ENCODE assay signal across 8 mouse cellular contexts in genomic region chr2:102407363-102408184, GRCm38 (mm10). TPM values are rescaled to one million over a fixed set of nuclear protein-coding genes. Genes with fewer than 3 reads are reported as not detected.
A peak's percentile ranks its signal among the peaks of the same experiment; 100 is the strongest.
DNase-seq lines count a peak whose midpoint lies in the region; ATAC-seq and TF ChIP-seq lines count a peak whose summit lies in the region.

Trim44 (minus strand) TSS chr2:102407828.

- H3K9me3 ChIP-seq in hindbrain, postnatal 0 days (ENCODE audit: low read length): no peaks in the 10 kb centered on the region
- no peaks in the 10 kb centered on the region for H3K9me3 ChIP-seq in limb, embryonic 15.5 days
- H3K9me3 ChIP-seq in stomach, embryonic 14.5 days (ENCODE audit: control insufficient read depth, low read depth, low read length): no peaks in the 10 kb centered on the region

- H3K27ac ChIP-seq in brown adipose tissue, adult 24 weeks (replicated peaks; ENCODE audit: low read depth, low read length): no peak within 1 kb of the TSS
- H3K27ac ChIP-seq in hindbrain, postnatal 0 days: peak within 1 kb of the TSS; percentile 48; the same call in 1 of the 2 replicates
- no peak within 1 kb of the TSS for H3K27ac ChIP-seq in limb, embryonic 15.5 days
- no peak within 1 kb of the TSS for H3K27ac ChIP-seq in stomach, embryonic 14.5 days (ENCODE audit: low read length)

- H3K36me3 ChIP-seq in hindbrain, postnatal 0 days (ENCODE audit: insufficient read depth, low read length): no peaks in the 10 kb centered on the region
- H3K36me3 ChIP-seq in limb, embryonic 15.5 days: no peaks in the 10 kb centered on the region
- no peaks in the 10 kb centered on the region for H3K36me3 ChIP-seq in stomach, embryonic 14.5 days (ENCODE audit: control insufficient read depth, insufficient read depth, low read length)

- 0 out of 2 replicates have a peak, but pooled peaks have one; percentile 15 for TF ChIP-seq CTCF in hindbrain, postnatal 0 days (IDR thresholded peaks at IDR 0.05; ENCODE audit: low read depth)

- no peaks in the 10 kb centered on the region for H3K4me1 ChIP-seq in brown adipose tissue, adult 24 weeks (ENCODE audit: control insufficient read depth, insufficient read depth, insufficient read length, low read length)
- 0 out of 2 replicates have a peak, but pooled peaks cover 11% of the 10 kb centered on the region for H3K4me1 ChIP-seq in hindbrain, postnatal 0 days (ENCODE audit: insufficient read depth, low read length)
- H3K4me1 ChIP-seq in limb, embryonic 15.5 days: 0 out of 2 replicates have a peak, but pooled peaks cover 6% of the 10 kb centered on the region
- H3K4me1 ChIP-seq in stomach, embryonic 14.5 days (ENCODE audit: control insufficient read depth, insufficient read depth, low read length): peaks cover 20% of the 10 kb centered on the region; the same call in 1 of the 2 replicates

- DNase-seq in left cerebral cortex, adult 18-20 months (ENCODE audit: low spot score in 2 of 2): no peak
- DNase-seq in left cerebral cortex, adult 11 months (ENCODE audit: low spot score): no peak
- no peak for DNase-seq in gastrocnemius, postnatal 14 days
- peak; percentile 70 for DNase-seq in hindbrain, postnatal 0 days (ENCODE audit: low spot score)

- WGBS in hindbrain, postnatal 0 days: 28% methylated on average over 14 of the region's 14 CpGs
- WGBS in limb, embryonic 15.5 days: 24% methylated on average over 14 of the region's 14 CpGs
- 18% methylated on average over 14 of the region's 14 CpGs for WGBS in stomach, embryonic 14.5 days

- intact Hi-C loops in gastrocnemius, postnatal 14 days (cut with DNase I; ENCODE audit: low total_unique reads): no loop called here

- H3K4me3 ChIP-seq in brown adipose tissue, adult 24 weeks (ENCODE audit: insufficient read depth, low read depth, low read length): peak within 1 kb of the TSS; percentile 14; the same call in 1 of the 2 replicates
- no peak within 1 kb of the TSS for H3K4me3 ChIP-seq in hindbrain, postnatal 0 days (ENCODE audit: low read length)
- no peak within 1 kb of the TSS for H3K4me3 ChIP-seq in limb, embryonic 15.5 days
- no peak within 1 kb of the TSS; the same call in 1 of the 2 replicates for H3K4me3 ChIP-seq in stomach, embryonic 14.5 days (ENCODE audit: low read depth, low read length)

- H3K4me2 ChIP-seq in hindbrain, postnatal 0 days (ENCODE audit: low read depth, low read length): peak within 1 kb of the TSS; percentile 38
- H3K4me2 ChIP-seq in limb, embryonic 15.5 days: no peak within 1 kb of the TSS
- peak within 1 kb of the TSS; percentile 33 for H3K4me2 ChIP-seq in stomach, embryonic 14.5 days (replicated peaks; ENCODE audit: low read depth, low read length)

- peak; percentile 77 for ATAC-seq in hindbrain, postnatal 0 days
- no peak for ATAC-seq in limb, embryonic 15.5 days (ENCODE audit: insufficient number of reproducible peaks, low FRiP score, low TSS enrichment, low read depth)
- peak; percentile 35; the same call in 1 of the 2 replicates for ATAC-seq in stomach, embryonic 14.5 days (ENCODE audit: insufficient number of reproducible peaks, insufficient read depth, low FRiP score, low read depth)
- no peak for ATAC-seq in cerebellum, adult (ENCODE audit: insufficient number of reproducible peaks, low FRiP score, low TSS enrichment)

- 0 out of 2 replicates have a peak within 1 kb of the TSS, but pooled peaks have one; percentile 21 for H3K9ac ChIP-seq in hindbrain, postnatal 0 days (replicated peaks; ENCODE audit: low read length)
- no peak within 1 kb of the TSS for H3K9ac ChIP-seq in limb, embryonic 15.5 days
- no peak within 1 kb of the TSS for H3K9ac ChIP-seq in stomach, embryonic 14.5 days (replicated peaks; ENCODE audit: low read depth, low read length)

- H3K27me3 ChIP-seq in hindbrain, postnatal 0 days (ENCODE audit: insufficient read depth, low read length): no peaks in the 10 kb centered on the region
- H3K27me3 ChIP-seq in limb, embryonic 15.5 days: no peaks in the 10 kb centered on the region
- no peaks in the 10 kb centered on the region for H3K27me3 ChIP-seq in stomach, embryonic 14.5 days (ENCODE audit: control insufficient read depth, insufficient read depth, low read length)

RNA-seq across cellular contexts. Expression of gene Trim44, which starts in this region (rescaled TPM):
- 100 to 1,000 TPM; 186 to 190 TPM for total RNA-seq in left cerebral cortex, adult 18-20 months (2021)
- polyA plus RNA-seq in brown adipose tissue, adult 24 weeks (2012; ENCODE audit: insufficient read depth, insufficient read length, missing spikeins): 52.5 and 73.3 TPM in 2 replicates
- 10 to 100 TPM; 15.7 to 19.8 TPM for total RNA-seq in gastrocnemius, postnatal 14 days (2021)
- 78.2 and 87.6 TPM in 2 replicates for total RNA-seq in hindbrain, postnatal 0 days (2014; rRNA removed)
- polyA plus RNA-seq in hindbrain, postnatal 0 days (2015; fragmentation: Nextera tagmentation; extraction: Ambion mirVana): 42.2 and 44.1 TPM in 2 replicates
- 21.8 and 27.7 TPM in 2 replicates for polyA plus RNA-seq in limb, embryonic 15.5 days (2015; fragmentation: Nextera tagmentation; extraction: Ambion mirVana)
- polyA plus RNA-seq in stomach, embryonic 14.5 days (2014; fragmentation: Nextera tagmentation; extraction: Ambion mirVana): 36.8 and 37.7 TPM in 2 replicates

Comparison
In these comparisons a context has a peak if more than half of its experiments do, and no peak if none do; other contexts are left out.
1. ATAC-seq: peak in hindbrain, postnatal 0 days (single experiment) and stomach, embryonic 14.5 days (single experiment); none in limb, embryonic 15.5 days (single experiment) and cerebellum, adult (single experiment).